Mouse (Mus musculus): ENCODE measurements at regions not wholly inside any gene's neighbourhood (a gene's known extent, or its start where the extent isn't known, plus 50 kb on each side); places are given as distances from the start of the nearest gene placed in this dataset.

GRCm38 (mm10) chr11:89856184-89856769, 78.8 kb upstream of the Ankfn1 start:
- H3K4me1 ChIP-seq (replicated peaks): no peaks in the 10 kb centered on the region
- no peak overlapping the region for H3K4me2 ChIP-seq
- H3K4me3 ChIP-seq: no peak overlapping the region
- H3K36me3 ChIP-seq: no peaks in the 10 kb centered on the region
- no peak for ATAC-seq (ENCODE audit: low FRiP score, low read depth)
- no peaks in the 10 kb centered on the region for H3K27me3 ChIP-seq
- WGBS: 82% methylated on average over 9 of the region's 9 CpGs
- no peak overlapping the region for H3K27ac ChIP-seq (replicated peaks)
- H3K9ac ChIP-seq: no peak overlapping the region
- no peaks in the 10 kb centered on the region for H3K9me3 ChIP-seq

- ATAC-seq (ENCODE audit: low FRiP score, low read depth): peak; percentile 27; the same call in 1 of the 2 replicates
- H3K27ac ChIP-seq (replicated peaks): no peak overlapping the region
- no peaks in the 10 kb centered on the region for H3K27me3 ChIP-seq
- no peak overlapping the region for H3K4me3 ChIP-seq
- H3K4me1 ChIP-seq (replicated peaks): peaks cover 13% of the 10 kb centered on the region; the same call in 1 of the 2 replicates
- H3K9me3 ChIP-seq: no peaks in the 10 kb centered on the region
- H3K9ac ChIP-seq: no peak overlapping the region
- H3K36me3 ChIP-seq: no peaks in the 10 kb centered on the region
- no peak overlapping the region for H3K4me2 ChIP-seq
These were observed 64.4 kb upstream of the Ankfn1 start for GRCm38 (mm10) chr11:89841853-89842252.

GRCm38 (mm10) chr11:89839671-89840327, 62.3 kb upstream of the Ankfn1 start:
- no peaks in the 10 kb centered on the region for H3K36me3 ChIP-seq
- H3K9me3 ChIP-seq: no peaks in the 10 kb centered on the region
- WGBS: 8% methylated on average over 6 of the region's 6 CpGs
- H3K27ac ChIP-seq (replicated peaks): 0 out of 2 replicates have a peak overlapping the region, but pooled peaks have one; percentile 16
- H3K4me2 ChIP-seq: no peak overlapping the region
- ATAC-seq (ENCODE audit: low FRiP score, low read depth): peak; percentile 84
- peaks cover 13% of the 10 kb centered on the region; the same call in 1 of the 2 replicates for H3K4me1 ChIP-seq (replicated peaks)
- H3K9ac ChIP-seq: no peak overlapping the region
- no peak overlapping the region for H3K4me3 ChIP-seq
- H3K27me3 ChIP-seq: no peaks in the 10 kb centered on the region

GRCm38 (mm10) chr11:89837995-89838394, 60.5 kb upstream of the Ankfn1 start:
- H3K4me2 ChIP-seq: no peak overlapping the region
- no peaks in the 10 kb centered on the region for H3K36me3 ChIP-seq
- WGBS: 100% methylated on average over 1 of the region's 1 CpGs
- H3K4me1 ChIP-seq (replicated peaks): peaks cover 13% of the 10 kb centered on the region; the same call in 1 of the 2 replicates
- no peak for ATAC-seq (ENCODE audit: low FRiP score, low read depth)
- H3K27me3 ChIP-seq: no peaks in the 10 kb centered on the region
- H3K4me3 ChIP-seq: no peak overlapping the region
- no peak overlapping the region for H3K9ac ChIP-seq
- no peak overlapping the region for H3K27ac ChIP-seq (replicated peaks)
- no peaks in the 10 kb centered on the region for H3K9me3 ChIP-seq

GRCm38 (mm10) chr11:89836897-89837296, 59.4 kb upstream of the Ankfn1 start:
- no peaks in the 10 kb centered on the region for H3K36me3 ChIP-seq
- 93% methylated on average over 4 of the region's 4 CpGs for WGBS

GRCm38 (mm10) chr11:89834068-89834467, 56.6 kb upstream of the Ankfn1 start:
- Histone ChIP-seq H3K36me3 (no peaks in the 10 kb centered on the region), H3K4me2 (no peak overlapping the region), H3K4me1 (replicated peaks) (no peaks in the 10 kb centered on the region)

More at GRCm38 (mm10) chr11:89836897-89837296, 59.4 kb upstream of the Ankfn1 start:
- Histone ChIP-seq H3K27ac (replicated peaks) (no peak overlapping the region), H3K4me2 (no peak overlapping the region), H3K4me3 (no peak overlapping the region), H3K9me3 (no peaks in the 10 kb centered on the region), H3K27me3 (no peaks in the 10 kb centered on the region), H3K9ac (no peak overlapping the region), H3K4me1 (replicated peaks) (peaks cover 13% of the 10 kb centered on the region; the same call in 1 of the 2 replicates)
- ATAC-seq (ENCODE audit: low FRiP score, low read depth): no peak

GRCm38 (mm10) chr11:89831577-89832110, 54.2 kb upstream of the Ankfn1 start:
- Histone ChIP-seq H3K9me3 (no peaks in the 10 kb centered on the region), H3K4me1 (replicated peaks) (no peaks in the 10 kb centered on the region), H3K27me3 (no peaks in the 10 kb centered on the region), H3K27ac (replicated peaks) (no peak overlapping the region), H3K9ac (no peak overlapping the region), H3K4me3 (no peak overlapping the region), H3K4me2 (no peak overlapping the region), H3K36me3 (no peaks in the 10 kb centered on the region)
- no peak for ATAC-seq (ENCODE audit: low FRiP score, low read depth)
- 86% methylated on average over 8 of the region's 8 CpGs for WGBS

More at GRCm38 (mm10) chr11:89834068-89834467, 56.6 kb upstream of the Ankfn1 start:
- ATAC-seq (ENCODE audit: low FRiP score, low read depth): no peak
- H3K4me3 ChIP-seq: no peak overlapping the region
- WGBS: 78% methylated on average over 4 of the region's 4 CpGs
- H3K27me3 ChIP-seq: no peaks in the 10 kb centered on the region
- no peak overlapping the region for H3K9ac ChIP-seq
- H3K9me3 ChIP-seq: no peaks in the 10 kb centered on the region
- H3K27ac ChIP-seq (replicated peaks): no peak overlapping the region
